Mouse (Mus musculus) adrenal gland, postnatal 14 days (tissue): Measurements from ENCODE around the gene Rac3. TPM values are rescaled to one million over a fixed set of nuclear protein-coding genes. Genes with fewer than 3 reads are reported as not detected.

Experiments used
- total RNA-seq: library from RNA; stranded (reverse); gene quantifications from 2 replicates; pipeline ENCODE4 v1.2.3, GENCODE M21; 2021

Rac3 gene
- total RNA-seq, 1 experiment from 2014 or later: 3.2 TPM

Other genes starting within 250 kb of the Rac3 start
- gene Mrpl12, start 236.9 kb upstream of the Rac3 start, total RNA-seq: 161 TPM in 2 replicates
- 50.7 and 64.4 TPM in 2 replicates for gene Slc25a10, start 229.6 kb upstream of the Rac3 start, total RNA-seq
- 2.3 and 11.7 TPM in 2 replicates for gene Gcgr, start 190.8 kb upstream of the Rac3 start, total RNA-seq
- 52.6 and 67.9 TPM in 2 replicates for gene Mcrip1, start 171.7 kb upstream of the Rac3 start, total RNA-seq
- gene Ppp1r27, start 170.3 kb upstream of the Rac3 start, total RNA-seq: 0.48 TPM in 1 of 2 replicates, not detected in the other
- 449 and 479 TPM in 2 replicates for gene P4hb, start 148.2 kb upstream of the Rac3 start, total RNA-seq
- 268 and 310 TPM in 2 replicates for gene Arhgdia, start 139.8 kb upstream of the Rac3 start, total RNA-seq
- 120 and 128 TPM in 2 replicates for gene Alyref, start 123.1 kb upstream of the Rac3 start, total RNA-seq
- 68.3 and 69.0 TPM in 2 replicates for gene Anapc11, start 123.0 kb upstream of the Rac3 start, total RNA-seq
- gene Npb, start 113.0 kb upstream of the Rac3 start, total RNA-seq: 1.6 TPM in 1 of 2 replicates, not detected in the other
- 148 and 187 TPM in 2 replicates for gene Pcyt2, start 103.5 kb upstream of the Rac3 start, total RNA-seq
- gene Sirt7, start 96.2 kb upstream of the Rac3 start, total RNA-seq: 37.1 and 39.7 TPM in 2 replicates
- gene Mafg, start 87.9 kb upstream of the Rac3 start, total RNA-seq: 51.8 and 55.3 TPM in 2 replicates
- gene Pycr1, start 77.7 kb upstream of the Rac3 start, total RNA-seq: 1.6 TPM in 2 replicates
- 0.94 TPM in 1 of 2 replicates, not detected in the other for gene Myadml2, start 73.3 kb upstream of the Rac3 start, total RNA-seq
- gene Notum, start 60.3 kb upstream of the Rac3 start, total RNA-seq: 8.3 and 11.2 TPM in 2 replicates
- gene Aspscr1, start 48.5 kb upstream of the Rac3 start, total RNA-seq: 69.4 and 71.3 TPM in 2 replicates
- 46.4 and 52.5 TPM in 2 replicates for gene Cenpx, start 7.7 kb upstream of the Rac3 start, total RNA-seq
- gene Lrrc45, start 7.5 kb upstream of the Rac3 start, total RNA-seq: 27.2 and 31.5 TPM in 2 replicates
- gene Dcxr, start 5.8 kb downstream of the Rac3 start, total RNA-seq: 31.8 and 41.9 TPM in 2 replicates
- 7.3 and 10.2 TPM in 2 replicates for gene Cbr2, start 10.6 kb downstream of the Rac3 start, total RNA-seq
- gene Hmga1b, start 41.3 kb downstream of the Rac3 start, total RNA-seq: 20.9 and 46.6 TPM in 2 replicates
- gene Rfng, start 62.7 kb downstream of the Rac3 start, total RNA-seq: 18.5 and 18.6 TPM in 2 replicates
- gene Gps1, start 62.8 kb downstream of the Rac3 start, total RNA-seq: 101 and 107 TPM in 2 replicates
- gene Dus1l, start 74.9 kb downstream of the Rac3 start, total RNA-seq: 64.5 and 70.5 TPM in 2 replicates
- 94.1 and 150 TPM in 2 replicates for gene Fasn, start 103.1 kb downstream of the Rac3 start, total RNA-seq
- gene Ccdc57, start 211.4 kb downstream of the Rac3 start, total RNA-seq: 12.6 and 17.7 TPM in 2 replicates
- gene Slc16a3, start 227.0 kb downstream of the Rac3 start, total RNA-seq: 10.6 and 14.0 TPM in 2 replicates